Mouse (Mus musculus) olfactory bulb, adult 2 months (tissue): ENCODE results near the gene Tfcp2.

ENCODE experiments used
- CTCF ChIP-seq: fragments of 200-500 bp; IDR thresholded peaks from 2 replicates; pipeline ENCODE4 v1.5.1; 2012; ENCODE audit warnings: low read depth, mild to moderate bottlenecking, low read length, moderate library complexity; ENCODE audit not compliant: insufficient read depth
- POLR2A ChIP-seq: fragments of 200-500 bp; IDR thresholded peaks from 2 replicates; pipeline ENCODE4 v1.6.1; 2012; ENCODE audit warnings: mild to moderate bottlenecking, low read depth, low read length, moderate library complexity; ENCODE audit not compliant: insufficient read depth

DNA sequence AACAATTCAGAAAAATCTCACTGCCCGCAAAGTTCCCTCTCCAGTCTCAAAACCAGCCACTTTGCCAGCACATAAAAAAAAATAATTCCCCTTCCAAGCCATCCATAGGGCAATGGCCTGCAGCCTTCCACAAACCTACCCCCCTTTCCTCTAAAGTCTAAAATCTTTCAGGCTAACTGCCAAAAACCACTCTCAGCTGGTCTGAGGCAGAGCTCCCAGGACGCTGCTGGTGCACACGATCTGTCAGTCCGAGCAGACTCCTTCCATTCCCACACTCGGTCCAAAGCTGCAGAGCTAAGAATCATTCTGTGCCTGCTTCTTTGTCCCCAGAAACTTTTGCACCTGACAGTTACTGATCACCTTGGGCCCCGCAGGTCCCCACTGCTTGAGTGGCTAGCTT lies 22.1 kb upstream of the Tfcp2 start:
- TF ChIP-seq POLR2A (no peak), CTCF (no peak)
